Mouse (Mus musculus) limb, embryonic 13.5 days (tissue): ENCODE measurements at regions not wholly inside any gene's neighbourhood (a gene's known extent, or its start where the extent isn't known, plus 50 kb on each side); places are given as distances from the start of the nearest gene placed in this dataset.
"Not testable (repeated sequence)": the region's sequence is repeated elsewhere in the genome, so short reads cannot be mapped to it uniquely, and the experiment has no call there.

Experiments used
- ATAC-seq: fragments of 200-750 bp; cut with Nextera tagmentation; 2 replicates; pipeline ENCODE4 v1.8.0; 2017; ENCODE audit warnings: low read depth, moderate number of reproducible peaks, moderate TSS enrichment; ENCODE audit not compliant: low FRiP score
- H3K27ac ChIP-seq: fragments of 300-500 bp; sonication (generic); 2 replicates; pipeline ENCODE4 v1.5.1; 2015; ENCODE audit warnings: inconsistent platforms, mild to moderate bottlenecking, moderate library complexity
- H3K27me3 ChIP-seq: fragments of 300-500 bp; sonication (generic); 2 replicates; pipeline ENCODE4 v1.6.1; 2015; ENCODE audit warnings: mild to moderate bottlenecking, inconsistent platforms
- H3K36me3 ChIP-seq: fragments of 300-500 bp; sonication (generic); 2 replicates; pipeline ENCODE4 v1.6.1; 2015; ENCODE audit warnings: inconsistent platforms, mild to moderate bottlenecking, moderate library complexity
- H3K4me1 ChIP-seq: fragments of 300-500 bp; sonication (generic); 2 replicates; pipeline ENCODE4 v1.6.1; 2015; ENCODE audit warnings: inconsistent platforms
- H3K4me2 ChIP-seq: fragments of 300-500 bp; sonication (generic); replicated peaks from 2 replicates; pipeline ENCODE4 v1.6.1; 2015; ENCODE audit warnings: inconsistent platforms, mild to moderate bottlenecking, moderate library complexity
- H3K4me3 ChIP-seq: fragments of 300-500 bp; sonication (generic); 2 replicates; pipeline ENCODE4 v1.5.1; 2015; ENCODE audit warnings: moderate library complexity, mild to moderate bottlenecking, inconsistent platforms
- H3K9ac ChIP-seq: fragments of 300-500 bp; sonication (generic); 2 replicates; pipeline ENCODE4 v1.6.1; 2015; ENCODE audit warnings: mild to moderate bottlenecking, inconsistent platforms
- H3K9me3 ChIP-seq: fragments of 300-500 bp; sonication (generic); 2 replicates; pipeline ENCODE4 v1.6.1; 2016; ENCODE audit warnings: inconsistent platforms
- WGBS: fragments of 180-500 bp; shearing (Covaris S2); methylation state at CpG from one replicate; pipeline ENCODE4 v1.1.7; 2015; 5-methylcytosine and 5-hydroxymethylcytosine counted together

- Histone ChIP-seq H3K9ac (no peak overlapping the region), H3K36me3 (no peaks in the 10 kb centered on the region), H3K4me1 (no peaks in the 10 kb centered on the region), H3K27me3 (no peaks in the 10 kb centered on the region), H3K9me3 (no peaks in the 10 kb centered on the region), H3K4me2 (no peak overlapping the region), H3K4me3 (no peak overlapping the region), H3K27ac (no peak overlapping the region)
- ATAC-seq = no peak
- 59% methylated on average over 3 of the region's 3 CpGs for WGBS
Measured at GRCm38 (mm10) chr19:35639945-35640344, 417.4 kb downstream of the Htr7 start.

DNA sequence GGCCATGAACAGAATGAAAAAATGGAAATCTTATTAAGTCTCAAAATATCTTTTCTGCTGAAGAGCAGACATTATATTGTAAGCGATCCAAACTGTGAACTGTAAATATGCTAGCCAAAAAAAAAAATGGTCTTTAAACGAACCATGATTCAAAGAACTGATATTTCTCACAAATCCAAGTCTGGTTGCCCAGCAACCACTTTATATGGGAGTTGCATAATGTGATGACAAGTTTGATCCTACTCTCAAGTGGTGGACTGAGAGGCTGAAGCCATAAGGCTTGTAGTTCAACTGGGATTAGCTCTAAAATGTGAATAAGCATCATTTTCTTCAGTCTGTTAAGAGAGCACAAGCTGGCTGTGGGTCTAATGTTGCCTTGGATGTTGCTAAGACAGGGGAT is 435.5 kb downstream of the Htr7 start:
- Histone ChIP-seq H3K4me2 (no peak overlapping the region), H3K27ac (no peak overlapping the region), H3K36me3 (no peaks in the 10 kb centered on the region), H3K4me3 (no peak overlapping the region), H3K4me1 (no peaks in the 10 kb centered on the region), H3K27me3 (no peaks in the 10 kb centered on the region), H3K9ac (no peak overlapping the region), H3K9me3 (no peaks in the 10 kb centered on the region)
- WGBS = 79% methylated on average over 2 of the region's 2 CpGs
- no peak for ATAC-seq

DNA sequence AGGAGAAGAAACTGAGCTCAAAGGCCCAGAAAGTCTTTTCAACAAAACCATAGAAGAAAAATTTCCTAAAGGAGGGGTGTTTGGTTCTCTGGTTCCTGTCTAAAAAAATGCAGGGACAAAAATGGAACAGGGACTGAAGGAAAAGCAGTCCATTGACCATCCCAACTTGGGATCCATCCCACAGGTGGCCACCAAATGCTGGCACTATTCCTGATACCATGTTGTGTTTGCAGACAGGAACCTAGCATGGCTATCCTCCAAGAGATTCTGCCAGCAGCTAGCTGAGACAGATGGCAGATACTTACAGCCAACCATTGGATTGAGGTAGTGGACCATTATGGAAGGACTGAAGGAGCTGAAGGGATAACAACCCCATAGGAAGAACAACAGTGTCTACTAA is 461.9 kb downstream of the Htr7 start:
- H3K27me3 ChIP-seq = no peaks in the 10 kb centered on the region
- H3K36me3 ChIP-seq = no peaks in the 10 kb centered on the region
- no peak for ATAC-seq
- no peak overlapping the region for H3K4me2 ChIP-seq
- no peaks in the 10 kb centered on the region for H3K4me1 ChIP-seq
- no peak overlapping the region for H3K4me3 ChIP-seq
- no peak overlapping the region for H3K27ac ChIP-seq
- no peaks in the 10 kb centered on the region for H3K9me3 ChIP-seq
- H3K9ac ChIP-seq = no peak overlapping the region

DNA sequence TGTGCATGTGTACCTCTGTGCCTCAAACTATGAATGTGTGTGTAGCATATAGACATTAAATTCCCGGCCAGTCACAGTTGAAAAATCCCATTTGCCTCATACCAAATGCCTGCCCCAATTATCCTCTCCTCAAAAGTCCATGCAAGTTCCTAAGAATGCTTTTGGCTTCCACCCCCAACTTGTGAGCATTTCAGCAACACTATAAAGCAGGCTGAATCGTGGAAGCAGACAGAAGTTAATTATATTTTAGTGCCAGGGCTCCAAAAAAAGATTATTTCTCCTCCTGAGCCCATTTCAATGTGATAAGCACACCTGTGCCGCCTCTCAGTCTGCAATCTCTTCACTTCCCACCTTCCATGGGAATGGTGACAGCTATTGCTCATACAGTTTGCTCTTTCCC is 481.3 kb downstream of the Htr7 start:
- H3K36me3 ChIP-seq = no peaks in the 10 kb centered on the region
- H3K27me3 ChIP-seq = no peaks in the 10 kb centered on the region
- no peak overlapping the region for H3K4me3 ChIP-seq
- H3K27ac ChIP-seq = no peak overlapping the region
- H3K9ac ChIP-seq = no peak overlapping the region
- no peaks in the 10 kb centered on the region for H3K9me3 ChIP-seq
- 63% methylated on average over 3 of the region's 3 CpGs for WGBS
- H3K4me2 ChIP-seq = no peak overlapping the region
- H3K4me1 ChIP-seq = no peaks in the 10 kb centered on the region
- no peak for ATAC-seq

DNA sequence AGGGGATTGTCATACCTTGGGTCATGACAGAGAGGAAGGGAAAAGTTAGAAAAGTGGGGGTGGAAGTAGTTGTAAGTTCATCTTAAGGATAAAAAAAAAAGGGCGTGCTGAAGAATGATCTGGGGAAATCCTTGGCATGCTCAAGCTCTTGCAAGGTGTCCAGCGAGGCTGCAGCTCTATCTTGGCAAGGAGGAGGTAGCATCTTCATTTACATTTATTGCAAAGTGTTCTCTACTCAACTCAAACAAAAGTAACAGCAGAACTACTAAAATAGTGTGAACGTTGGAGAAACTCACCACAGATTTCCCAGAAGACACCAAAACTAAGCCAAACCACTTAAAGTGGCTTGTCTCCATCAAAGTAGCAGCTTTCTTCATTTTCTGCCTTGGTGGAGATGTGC is 507.9 kb downstream of the Htr7 start:
- no peak overlapping the region for H3K4me3 ChIP-seq
- H3K27me3 ChIP-seq = no peaks in the 10 kb centered on the region
- H3K4me1 ChIP-seq = no peaks in the 10 kb centered on the region
- H3K36me3 ChIP-seq = no peaks in the 10 kb centered on the region
- H3K9me3 ChIP-seq = no peaks in the 10 kb centered on the region
- no peak overlapping the region for H3K4me2 ChIP-seq
- H3K9ac ChIP-seq = no peak overlapping the region
- no peak for ATAC-seq
- H3K27ac ChIP-seq = no peak overlapping the region
- WGBS = 79% methylated on average over 3 of the region's 3 CpGs

DNA sequence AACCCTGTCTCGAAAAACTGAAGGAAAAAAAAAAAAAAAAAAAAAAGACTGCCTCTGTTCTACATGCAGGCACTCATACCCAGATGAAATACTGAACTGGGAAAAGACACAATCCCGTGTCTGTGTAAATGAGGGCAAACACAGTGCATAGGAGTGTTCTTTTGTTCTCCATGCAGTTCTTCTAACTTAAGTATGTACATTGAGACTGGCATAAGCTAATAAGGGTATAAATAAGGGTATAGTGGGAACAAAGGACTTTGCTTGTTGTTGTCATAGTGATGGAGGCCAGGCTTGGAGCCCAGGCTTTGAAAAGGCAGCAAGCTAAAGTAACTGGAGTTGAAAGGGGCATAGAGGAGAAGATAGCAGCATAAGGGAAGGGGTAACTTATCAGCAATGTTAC is 520.5 kb downstream of the Htr7 start:
- H3K4me1 ChIP-seq = no peaks in the 10 kb centered on the region
- H3K27me3 ChIP-seq = no peaks in the 10 kb centered on the region
- no peak overlapping the region for H3K4me2 ChIP-seq
- H3K9me3 ChIP-seq = no peaks in the 10 kb centered on the region
- no peak overlapping the region for H3K27ac ChIP-seq
- no peak overlapping the region for H3K4me3 ChIP-seq
- 59% methylated on average over 2 of the region's 2 CpGs for WGBS
- H3K9ac ChIP-seq = no peak overlapping the region
- H3K36me3 ChIP-seq = no peaks in the 10 kb centered on the region
- ATAC-seq = no peak

- no peak overlapping the region for H3K4me2 ChIP-seq
- H3K4me1 ChIP-seq = no peaks in the 10 kb centered on the region
- WGBS = 44% methylated on average over 1 of the region's 1 CpGs
- no peaks in the 10 kb centered on the region for H3K27me3 ChIP-seq
- ATAC-seq = no peak
- no peak overlapping the region for H3K4me3 ChIP-seq
- H3K27ac ChIP-seq = no peak overlapping the region
- H3K9ac ChIP-seq = no peak overlapping the region
- no peaks in the 10 kb centered on the region for H3K9me3 ChIP-seq
- H3K36me3 ChIP-seq = no peaks in the 10 kb centered on the region
Measured at GRCm38 (mm10) chr19:35529276-35529675, 528.0 kb downstream of the Htr7 start.

DNA sequence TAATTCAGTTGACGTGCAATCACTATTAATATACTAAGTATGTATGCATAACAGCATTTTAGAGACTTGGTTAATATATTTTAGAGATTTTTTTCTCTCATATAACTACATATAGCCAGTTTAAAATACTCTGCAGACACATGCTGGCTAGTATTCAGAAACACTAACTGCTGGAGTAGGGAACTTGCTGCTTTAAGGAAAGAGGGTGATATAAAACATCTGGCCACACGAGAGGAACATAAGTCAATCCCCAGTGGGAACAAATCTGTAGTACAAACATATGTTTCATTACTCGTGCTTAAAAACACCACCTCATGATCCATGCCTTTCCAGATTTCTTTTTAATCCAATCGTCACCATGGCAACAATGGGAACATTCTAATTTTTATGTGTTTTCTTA is 563.6 kb downstream of the Htr7 start:
- Histone ChIP-seq H3K27me3 (no peaks in the 10 kb centered on the region), H3K4me2 (no peak overlapping the region), H3K4me3 (no peak overlapping the region), H3K36me3 (no peaks in the 10 kb centered on the region), H3K4me1 (no peaks in the 10 kb centered on the region), H3K27ac (no peak overlapping the region), H3K9ac (no peak overlapping the region), H3K9me3 (no peaks in the 10 kb centered on the region)
- 37% methylated on average over 4 of the region's 4 CpGs for WGBS
- peak; percentile 75 for ATAC-seq

DNA sequence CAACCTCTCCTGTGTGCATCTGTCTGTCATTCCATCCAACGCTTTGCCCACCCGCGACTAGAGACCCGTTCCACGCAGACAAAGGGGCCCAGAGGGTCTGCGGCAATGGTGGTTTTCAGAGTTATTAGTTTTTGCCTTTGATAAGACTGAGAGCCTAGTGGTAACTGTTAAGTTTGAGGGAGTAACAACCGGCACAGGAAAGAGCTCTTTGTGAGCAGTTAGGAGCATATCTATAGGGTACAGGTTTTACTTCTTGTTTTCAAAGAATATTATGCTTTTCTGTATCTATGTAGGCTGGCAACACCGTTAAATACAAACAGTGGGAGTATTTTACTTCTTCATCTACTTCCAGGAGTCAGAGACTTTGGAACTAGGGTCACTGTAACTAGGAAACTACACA is 566.0 kb downstream of the Htr7 start:
- ATAC-seq = no peak
- no peak overlapping the region for H3K4me3 ChIP-seq
- WGBS = 87% methylated on average over 8 of the region's 8 CpGs

GRCm38 (mm10) chr19:35485616-35486015 is 563.5 kb downstream of the Kif20b start:
- not testable (repeated sequence) for H3K4me3 ChIP-seq, H3K9ac ChIP-seq, H3K4me1 ChIP-seq, H3K9me3 ChIP-seq, H3K4me2 ChIP-seq, H3K27me3 ChIP-seq, ATAC-seq, H3K27ac ChIP-seq, H3K36me3 ChIP-seq
- WGBS = 91% methylated on average over 2 of the region's 2 CpGs

More for the DNA sequence above, 566.0 kb downstream of the Htr7 start:
- no peak overlapping the region for H3K27ac ChIP-seq
- no peaks in the 10 kb centered on the region for H3K4me1 ChIP-seq
- no peaks in the 10 kb centered on the region for H3K36me3 ChIP-seq
- H3K27me3 ChIP-seq = no peaks in the 10 kb centered on the region
- H3K4me2 ChIP-seq = no peak overlapping the region
- no peak overlapping the region for H3K9ac ChIP-seq
- no peaks in the 10 kb centered on the region for H3K9me3 ChIP-seq

DNA sequence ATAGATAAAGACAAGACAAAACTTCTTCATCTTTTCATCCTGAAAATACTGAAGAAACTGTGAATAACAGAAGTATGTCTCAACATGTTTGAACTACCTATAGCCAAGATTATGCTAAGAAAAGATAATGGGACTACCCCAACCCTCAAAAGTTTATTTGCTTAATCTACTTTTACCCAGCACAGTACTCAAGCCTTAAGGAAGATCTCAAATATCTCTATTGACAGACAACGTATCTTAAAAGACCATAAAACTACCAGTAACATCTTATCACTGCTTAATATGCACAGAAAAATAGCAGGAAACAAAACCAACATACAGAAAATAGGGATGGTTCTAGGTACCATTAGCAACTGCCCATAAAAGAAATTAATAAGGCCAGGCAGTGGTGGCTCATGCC is 560.3 kb downstream of the Kif20b start:
- no peaks in the 10 kb centered on the region for H3K9me3 ChIP-seq
- no peak for ATAC-seq
- no peak overlapping the region for H3K4me2 ChIP-seq
- H3K4me1 ChIP-seq = no peaks in the 10 kb centered on the region
- no peak overlapping the region for H3K9ac ChIP-seq
- no peaks in the 10 kb centered on the region for H3K27me3 ChIP-seq
- H3K4me3 ChIP-seq = no peak overlapping the region
- no peaks in the 10 kb centered on the region for H3K36me3 ChIP-seq
- no peak overlapping the region for H3K27ac ChIP-seq
- WGBS = 70% methylated on average over 1 of the region's 1 CpGs

GRCm38 (mm10) chr19:35453942-35454341 is 531.8 kb downstream of the Kif20b start:
- no peak overlapping the region for H3K27ac ChIP-seq
- H3K36me3 ChIP-seq = no peaks in the 10 kb centered on the region
- ATAC-seq = no peak
- H3K4me1 ChIP-seq = no peaks in the 10 kb centered on the region
- no peaks in the 10 kb centered on the region for H3K27me3 ChIP-seq
- H3K9ac ChIP-seq = no peak overlapping the region
- H3K4me2 ChIP-seq = no peak overlapping the region
- WGBS = 69% methylated on average over 3 of the region's 3 CpGs
- H3K9me3 ChIP-seq = no peaks in the 10 kb centered on the region
- no peak overlapping the region for H3K4me3 ChIP-seq

DNA sequence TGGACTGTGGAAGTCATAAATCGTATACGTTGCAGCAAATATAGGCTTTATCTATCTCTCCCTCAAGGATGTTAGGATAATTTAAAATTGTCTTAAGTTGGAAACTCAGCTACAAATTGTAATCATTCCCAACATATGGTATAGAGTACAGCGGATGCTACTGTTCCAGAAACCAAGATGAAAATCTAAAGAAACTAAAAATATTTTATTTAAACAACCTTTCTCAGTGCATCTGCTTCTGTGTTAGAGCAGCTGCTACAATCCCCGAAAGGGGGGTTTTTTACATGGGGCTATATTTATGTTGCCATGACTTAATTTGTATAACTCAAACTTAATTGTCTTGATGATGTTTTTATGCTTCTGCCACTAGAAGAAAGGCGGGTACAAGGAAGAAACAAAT is 520.3 kb downstream of the Kif20b start:
- 83% methylated on average over 5 of the region's 5 CpGs for WGBS
- Histone ChIP-seq H3K4me3 (no peak overlapping the region), H3K27ac (no peak overlapping the region), H3K9ac (no peak overlapping the region), H3K36me3 (no peaks in the 10 kb centered on the region), H3K9me3 (no peaks in the 10 kb centered on the region), H3K4me2 (no peak overlapping the region), H3K4me1 (no peaks in the 10 kb centered on the region), H3K27me3 (no peaks in the 10 kb centered on the region)
- ATAC-seq = no peak

DNA sequence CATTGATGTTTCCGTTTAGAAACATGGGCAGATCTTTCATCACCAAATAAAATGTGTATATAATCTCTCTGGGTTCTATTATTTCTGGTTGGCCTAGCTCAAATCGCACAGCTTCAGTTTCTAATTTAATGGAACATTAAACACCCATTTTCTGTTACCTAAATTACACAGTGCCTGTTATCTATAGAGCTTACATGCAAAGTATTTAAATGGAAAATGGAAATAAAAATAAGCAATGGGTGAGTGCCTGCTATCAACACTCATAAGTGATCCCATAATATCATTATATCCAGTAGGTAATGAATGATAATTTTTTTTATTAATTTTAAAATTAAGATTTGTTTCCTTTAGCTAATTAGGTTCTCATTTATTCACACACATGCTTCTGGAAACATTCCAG is 515.9 kb downstream of the Kif20b start:
- H3K27me3 ChIP-seq = no peaks in the 10 kb centered on the region
- no peaks in the 10 kb centered on the region for H3K36me3 ChIP-seq
- ATAC-seq = no peak
- H3K4me2 ChIP-seq = no peak overlapping the region
- H3K4me1 ChIP-seq = no peaks in the 10 kb centered on the region
- no peak overlapping the region for H3K9ac ChIP-seq
- no peak overlapping the region for H3K4me3 ChIP-seq
- no peaks in the 10 kb centered on the region for H3K9me3 ChIP-seq
- no peak overlapping the region for H3K27ac ChIP-seq
- 74% methylated on average over 2 of the region's 2 CpGs for WGBS
